Mouse (Mus musculus): Measurements from ENCODE around the gene Dhdds.

GRCm38 (mm10) chr4:133980496-133980895, 20.2 kb downstream of the Dhdds start:
- TF ChIP-seq CTCF (IDR thresholded peaks at IDR 0.05; ENCODE audit: control insufficient read depth, insufficient read depth, insufficient read length): no peak
- TF ChIP-seq MYOG (IDR thresholded peaks at IDR 0.05; ENCODE audit: control insufficient read depth, extremely low read depth, insufficient read length): no peak
- TF ChIP-seq MAX (IDR thresholded peaks at IDR 0.05): no peak

All from C2C12 (cell line).